Mouse (Mus musculus): ENCODE results near the gene Tspan4.

The Tspan4 gene

GRCm38 (mm10) chr7:141461521-141462332, 13.3 kb upstream of the Tspan4 start:
- DNase-seq (ENCODE audit: inconsistent ontology term), result no peak

- no peak for DNase-seq (ENCODE audit: inconsistent ontology term)
Observed at GRCm38 (mm10) chr7:141462333-141462821, 12.7 kb upstream of the Tspan4 start.

GRCm38 (mm10) chr7:141463824-141464602, 11.0 kb upstream of the Tspan4 start:
- DNase-seq (ENCODE audit: inconsistent ontology term), result no peak

- no peak for DNase-seq (ENCODE audit: inconsistent ontology term)
Observed at GRCm38 (mm10) chr7:141464603-141465201, 10.3 kb upstream of the Tspan4 start.

- DNase-seq (ENCODE audit: inconsistent ontology term), result no peak
Observed at GRCm38 (mm10) chr7:141465388-141466044, 9.5 kb upstream of the Tspan4 start.

- DNase-seq (ENCODE audit: inconsistent ontology term), result peak; percentile 55
Observed at GRCm38 (mm10) chr7:141466045-141466394, 9.0 kb upstream of the Tspan4 start.

GRCm38 (mm10) chr7:141466607-141467148, 8.4 kb upstream of the Tspan4 start:
- DNase-seq (ENCODE audit: inconsistent ontology term), result no peak

GRCm38 (mm10) chr7:141467230-141468030, 7.6 kb upstream of the Tspan4 start, which contains the start of gene Cd151:
TSS of gene Cd151 (plus strand) at chr7:141467392.
- DNase-seq (ENCODE audit: inconsistent ontology term), result peak; percentile 97

- DNase-seq (ENCODE audit: inconsistent ontology term), result peak; percentile 68
Observed at GRCm38 (mm10) chr7:141468164-141468521, 6.9 kb upstream of the Tspan4 start.

- DNase-seq (ENCODE audit: inconsistent ontology term), result peak; percentile 89
Observed at GRCm38 (mm10) chr7:141468522-141469211, 6.4 kb upstream of the Tspan4 start.

GRCm38 (mm10) chr7:141469352-141469751, 5.7 kb upstream of the Tspan4 start:
- DNase-seq (ENCODE audit: inconsistent ontology term), result no peak

- no peak for DNase-seq (ENCODE audit: inconsistent ontology term)
Observed at GRCm38 (mm10) chr7:141469901-141470636, 5.0 kb upstream of the Tspan4 start.

- no peak for DNase-seq (ENCODE audit: inconsistent ontology term)
Observed at GRCm38 (mm10) chr7:141470637-141470944, 4.4 kb upstream of the Tspan4 start.

GRCm38 (mm10) chr7:141471236-141471635, 3.8 kb upstream of the Tspan4 start:
- DNase-seq (ENCODE audit: inconsistent ontology term), result no peak

- no peak for DNase-seq (ENCODE audit: inconsistent ontology term)
Observed at GRCm38 (mm10) chr7:141472226-141472625, 2.8 kb upstream of the Tspan4 start.

- no peak for DNase-seq (ENCODE audit: inconsistent ontology term)
Observed at GRCm38 (mm10) chr7:141472763-141473162, 2.3 kb upstream of the Tspan4 start.

- DNase-seq (ENCODE audit: inconsistent ontology term), result no peak
Observed at GRCm38 (mm10) chr7:141474160-141474559, 880 bp upstream of the Tspan4 start.

- no peak for DNase-seq (ENCODE audit: inconsistent ontology term)
Observed at GRCm38 (mm10) chr7:141475805-141476158, 742 bp downstream of the Tspan4 start.

GRCm38 (mm10) chr7:141476226-141476980, 1.4 kb downstream of the Tspan4 start:
- DNase-seq (ENCODE audit: inconsistent ontology term), result peak; percentile 97
